Mouse (Mus musculus) adrenal gland (tissue): ENCODE measurements around the gene Slc38a2.

Experiments used
- intact Hi-C: fragments of 180-260 bp; cut with DNase I; formaldehyde crosslinking; loops from one replicate; pipeline ENCODE4 v1.15.1; 2025

Slc38a2 gene

DNA sequence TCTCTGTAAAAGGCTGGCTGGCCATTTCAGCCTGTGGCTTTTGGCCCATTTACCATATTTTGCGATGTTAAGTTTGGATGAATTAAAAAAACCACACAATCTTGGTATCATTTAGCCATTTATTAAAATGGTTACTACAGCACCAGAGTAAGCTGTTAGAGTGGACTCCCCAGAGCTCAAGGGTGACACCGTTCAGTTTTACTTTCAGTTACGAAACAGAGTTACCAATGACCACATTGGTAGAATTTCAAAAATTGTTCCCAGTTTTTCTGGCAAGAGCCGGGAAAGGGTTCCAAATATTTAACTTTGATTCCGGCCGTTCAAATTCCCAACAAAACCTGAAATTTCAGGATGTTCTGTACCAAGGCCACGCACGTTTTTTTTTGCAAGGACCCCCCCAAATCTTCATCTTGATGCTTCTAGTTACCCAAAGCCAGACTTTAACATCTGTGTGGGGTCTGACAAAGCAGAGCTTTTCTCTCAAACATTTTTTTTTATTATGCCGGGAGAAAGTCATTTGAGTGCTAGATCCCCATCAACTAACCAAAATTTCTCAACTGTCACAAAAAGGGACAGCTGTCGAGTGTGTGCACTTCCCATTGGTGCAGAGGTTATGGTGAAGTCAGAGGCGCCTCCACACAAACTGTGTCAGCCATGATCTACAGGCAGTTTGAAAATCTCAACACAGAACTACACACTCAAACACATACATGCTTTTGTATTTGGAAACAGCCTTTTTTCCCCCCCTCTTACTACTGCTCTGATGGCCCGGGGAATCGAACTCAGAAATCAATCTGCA lies 2.8 kb downstream of the Slc38a2 start:
- intact Hi-C loops: no loop called here

DNA sequence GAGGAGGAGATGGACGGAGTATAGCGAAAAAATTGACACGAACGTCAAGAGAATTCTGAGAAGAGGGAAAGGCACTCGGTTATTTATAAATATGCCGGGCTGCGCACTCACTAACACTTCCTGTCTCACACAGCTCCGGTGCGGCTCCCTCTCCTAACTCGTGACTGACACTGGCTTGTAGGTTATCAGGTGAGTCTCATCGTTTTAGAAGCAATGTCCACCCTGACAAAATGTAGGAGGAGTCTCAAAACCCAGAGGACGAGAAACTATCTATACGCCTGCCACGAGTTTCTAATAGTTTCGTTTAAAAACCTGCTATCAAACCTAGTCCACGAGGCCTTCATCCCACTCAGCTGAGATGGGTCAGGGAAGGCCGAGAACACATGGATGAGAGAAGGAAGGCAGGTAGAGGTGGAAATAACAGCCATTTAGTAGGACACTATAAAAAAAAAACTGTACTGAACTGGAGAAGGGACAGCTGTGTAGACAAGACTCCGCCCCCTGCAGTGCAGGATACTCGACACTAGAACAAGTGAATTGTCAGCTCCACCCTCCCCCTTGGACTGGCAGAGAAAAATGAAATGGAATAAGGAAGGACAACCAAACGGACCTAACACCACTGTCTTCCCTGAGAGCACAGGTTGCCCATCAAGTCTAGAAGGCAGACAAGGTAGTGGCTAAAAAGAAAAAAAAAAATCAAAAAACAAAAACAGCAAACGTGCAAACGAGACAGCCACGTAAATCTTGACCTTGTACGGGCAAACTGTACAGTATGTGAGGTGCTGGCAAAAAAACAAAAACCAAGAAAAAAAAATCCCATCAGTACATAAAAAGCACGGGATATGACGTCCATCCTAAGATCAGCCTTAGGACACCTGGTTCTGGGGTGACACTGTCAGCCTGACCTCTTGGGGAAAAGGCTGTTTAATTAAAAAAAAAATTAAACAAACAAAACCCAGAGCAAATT lies 3.8 kb downstream of the Slc38a2 start:
- intact Hi-C loops: no loop called here

- intact Hi-C loops: no loop called here
Measured at GRCm38 (mm10) chr15:96694988-96695387, 4.5 kb downstream of the Slc38a2 start.

- intact Hi-C loops: no loop called here
Measured at GRCm38 (mm10) chr15:96693688-96694087, 5.8 kb downstream of the Slc38a2 start.

DNA sequence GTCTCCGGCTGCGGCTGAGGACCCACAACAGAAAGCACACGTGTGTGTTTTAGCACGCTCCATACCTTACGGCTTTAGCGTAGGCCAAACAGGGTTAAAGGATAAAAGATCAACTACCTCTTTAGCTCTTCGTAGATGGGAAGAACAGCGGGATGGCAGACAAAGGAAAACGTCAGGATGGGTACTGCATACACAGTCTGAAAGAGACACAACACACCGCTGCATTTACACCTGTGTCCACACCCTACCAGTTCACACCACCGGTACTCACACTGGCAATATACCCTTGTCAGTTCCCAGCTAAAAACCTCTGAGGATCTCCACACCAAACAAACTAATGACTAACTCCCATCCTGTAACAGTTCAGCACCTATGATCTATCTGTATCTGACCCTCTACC lies 7.1 kb downstream of the Slc38a2 start:
- intact Hi-C loops: no loop called here

GRCm38 (mm10) chr15:96691381-96691780 lies 8.1 kb downstream of the Slc38a2 start:
- intact Hi-C loops: no loop called here

DNA sequence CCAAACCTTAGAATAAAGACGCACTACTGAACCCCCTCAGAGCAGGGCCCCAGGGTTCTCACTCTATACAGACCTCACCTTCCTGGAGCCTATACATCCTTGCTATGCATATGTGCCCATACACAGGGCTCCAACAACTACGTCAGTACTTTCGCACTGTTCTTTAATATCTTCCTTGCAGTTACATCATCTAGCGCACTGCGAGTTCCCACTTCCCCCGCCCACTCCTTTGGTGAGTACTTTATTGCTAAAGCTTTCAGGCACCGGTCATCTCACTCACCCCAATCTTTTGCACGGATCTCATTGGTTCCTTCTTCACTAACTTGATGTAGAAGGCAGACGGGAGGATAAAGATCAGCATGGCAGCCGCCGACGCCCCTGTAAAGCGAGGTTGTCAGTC lies 8.7 kb downstream of the Slc38a2 start:
- intact Hi-C loops: no loop called here

- intact Hi-C loops: no loop called here
Measured at GRCm38 (mm10) chr15:96689919-96690318, 9.6 kb downstream of the Slc38a2 start.

- intact Hi-C loops: no loop called here
Measured at GRCm38 (mm10) chr15:96688784-96689318, 10.7 kb downstream of the Slc38a2 start.

GRCm38 (mm10) chr15:96688036-96688435 lies 11.5 kb downstream of the Slc38a2 start:
- intact Hi-C loops: no loop called here

DNA sequence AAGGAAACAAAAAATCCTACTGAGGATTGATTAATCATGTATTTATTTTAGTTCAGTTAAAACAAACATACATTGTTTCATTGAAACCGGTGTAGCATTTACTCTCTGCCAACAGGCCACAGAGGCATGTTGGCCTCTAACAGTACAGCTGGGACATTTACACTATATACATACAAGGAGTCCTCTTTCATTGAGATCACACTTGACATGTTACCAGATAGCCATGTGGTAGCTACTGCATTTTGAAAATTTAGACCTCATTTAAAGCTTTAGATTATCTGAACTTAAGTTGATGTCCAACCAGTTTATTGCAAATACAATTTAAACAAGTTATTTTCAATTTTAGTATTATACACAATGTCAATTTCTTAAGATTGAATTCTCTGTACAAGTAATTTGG lies 12.2 kb downstream of the Slc38a2 start:
- intact Hi-C loops: no loop called here

- intact Hi-C loops: no loop called here
Measured at GRCm38 (mm10) chr15:96686201-96687159, 13.1 kb downstream of the Slc38a2 start.

DNA sequence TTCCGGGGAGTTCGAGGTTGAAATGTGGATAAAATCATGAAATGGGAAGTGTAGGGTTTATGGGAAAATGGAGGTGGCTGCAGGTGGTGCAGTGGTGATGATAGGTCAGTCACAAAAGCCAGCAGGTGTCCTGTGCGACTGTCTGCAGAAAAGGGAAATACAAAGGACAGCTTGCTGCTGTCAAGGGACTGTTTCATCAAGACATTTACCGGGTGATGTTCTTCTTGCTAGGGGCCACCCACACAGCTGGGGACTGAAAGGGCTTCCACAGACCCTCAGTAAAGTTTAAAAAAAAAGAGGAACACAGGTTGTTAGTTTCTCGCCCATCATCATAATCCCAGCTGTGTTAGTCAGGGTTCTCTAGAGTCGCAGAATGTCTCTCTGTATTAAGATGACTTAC lies 14.3 kb downstream of the Slc38a2 start:
- intact Hi-C loops: no loop called here

DNA sequence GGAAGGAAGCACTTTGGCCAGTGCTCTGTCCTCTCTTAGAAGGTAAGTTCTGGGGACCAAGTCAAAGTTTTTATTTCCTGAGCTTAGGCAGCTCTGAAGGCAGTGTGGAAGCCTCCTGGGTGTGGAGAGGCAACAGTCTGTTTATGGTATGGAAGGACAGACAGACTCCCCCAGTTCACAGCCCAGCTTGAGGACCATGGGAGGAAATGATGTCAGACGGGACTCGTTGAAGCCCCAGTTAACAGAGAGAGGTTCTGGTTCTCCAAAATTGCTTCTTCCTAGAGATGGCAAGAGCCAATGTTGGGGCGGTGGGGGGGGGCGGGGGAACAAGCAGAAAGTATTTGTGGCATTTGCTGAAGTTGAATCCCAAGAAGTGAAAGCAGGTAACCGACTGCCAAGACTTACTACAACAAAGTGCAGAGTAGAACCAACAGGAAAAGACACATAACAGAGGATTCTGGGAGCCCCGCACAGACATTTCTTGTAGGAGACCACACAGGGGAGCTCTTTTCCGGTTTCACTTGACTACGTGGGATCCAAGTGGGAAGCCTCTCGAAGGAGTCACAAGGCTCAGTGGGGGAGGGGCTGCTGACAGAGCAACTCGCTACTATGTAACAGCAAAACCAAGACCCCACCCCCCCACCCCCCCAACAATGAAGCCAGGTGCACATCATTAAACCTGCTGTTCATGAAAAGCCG lies 15.2 kb downstream of the Slc38a2 start:
- intact Hi-C loops: no loop called here

GRCm38 (mm10) chr15:96678871-96679773 lies 20.4 kb downstream of the Slc38a2 start:
- intact Hi-C loops: no loop called here

- intact Hi-C loops: no loop called here
Measured at GRCm38 (mm10) chr15:96676518-96676917, 23.0 kb downstream of the Slc38a2 start.

DNA sequence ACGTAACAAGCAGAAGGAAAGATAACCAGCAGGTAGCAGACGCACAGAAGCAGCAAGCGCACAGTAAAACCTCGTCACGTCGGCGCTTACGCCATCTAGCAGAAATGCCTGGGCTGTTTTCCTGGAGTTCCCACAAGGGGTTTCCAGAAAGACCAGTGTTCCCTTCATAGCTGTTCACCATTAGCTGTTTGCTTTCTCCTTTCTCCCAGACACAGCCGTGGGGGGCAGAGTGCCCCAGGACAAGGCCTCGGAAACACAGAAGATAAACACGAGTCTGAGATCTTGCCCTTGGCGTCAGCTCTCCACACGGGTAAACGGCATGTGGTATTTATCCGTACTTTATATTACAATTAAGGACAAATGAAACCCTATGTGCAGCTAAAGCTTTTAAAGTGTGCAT lies 23.8 kb downstream of the Slc38a2 start:
- intact Hi-C loops: no loop called here

DNA sequence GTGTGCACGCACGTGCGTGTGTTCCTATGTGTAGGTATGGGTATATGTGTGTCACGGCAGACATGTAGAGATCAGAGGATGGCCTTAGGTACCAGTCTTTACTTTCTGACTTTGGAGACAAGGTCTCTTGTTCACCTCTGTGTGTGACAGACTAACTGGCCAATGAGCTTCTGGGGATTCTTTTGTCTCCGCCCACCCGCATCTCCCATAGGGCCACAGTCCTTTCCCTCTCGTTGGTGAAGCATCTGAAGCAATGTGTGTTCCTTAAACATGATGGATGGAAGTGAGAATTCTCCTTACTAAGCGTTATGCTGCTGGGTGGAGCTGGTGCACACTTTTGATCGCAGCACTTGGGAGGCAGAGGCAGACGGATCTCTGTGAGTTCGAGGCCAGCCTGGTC lies 24.5 kb downstream of the Slc38a2 start:
- intact Hi-C loops: no loop called here

GRCm38 (mm10) chr15:96674089-96674488 lies 25.4 kb downstream of the Slc38a2 start:
- intact Hi-C loops: no loop called here
